Mouse (Mus musculus): ENCODE measurements at regions not wholly inside any gene's neighbourhood (a gene's known extent, or its start where the extent isn't known, plus 50 kb on each side); places are given as distances from the start of the nearest gene placed in this dataset.
"Not testable (repeated sequence)": the region's sequence is repeated elsewhere in the genome, so short reads cannot be mapped to it uniquely, and the experiment has no call there.

- CTCF ChIA-PET, result interaction anchor here (0.6 kb wide), 1 partner anchor 1926 kb away, joined by 8 read pairs; no protein-coding TSS in a partner anchor
These were observed 54.3 kb upstream of the Ddr1 start for GRCm38 (mm10) chr17:35758769-35759168.

- CTCF ChIA-PET, result no interaction called here
These were observed 55.3 kb upstream of the Ddr1 start for GRCm38 (mm10) chr17:35759740-35760139.

- CTCF ChIA-PET, result no interaction called here
These were observed 58.2 kb upstream of the Ddr1 start for GRCm38 (mm10) chr17:35762614-35763013.

- CTCF ChIA-PET, result no interaction called here
These were observed 58.4 kb upstream of the Ier3 start for GRCm38 (mm10) chr17:35763101-35763500.

- CTCF ChIA-PET, result interaction anchor here (0.6 to 0.7 kb wide), 2 partner anchors 58 to 140 kb away, joined by 6 to 7 read pairs; no protein-coding TSS in a partner anchor
These were observed 57.6 kb upstream of the Ier3 start for GRCm38 (mm10) chr17:35763866-35764265.

- CTCF ChIA-PET, result no interaction called here
These were observed 55.1 kb upstream of the Ier3 start for GRCm38 (mm10) chr17:35766406-35766805.

- CTCF ChIA-PET, result no interaction called here
These were observed 52.1 kb upstream of the Ier3 start for GRCm38 (mm10) chr17:35769175-35769960.

- CTCF ChIA-PET, result not testable (repeated sequence)
These were observed 51.6 kb upstream of the Ier3 start for GRCm38 (mm10) chr17:35769961-35770276.

GRCm38 (mm10) chr17:35770599-35770998 lies 50.9 kb upstream of the Ier3 start:
- CTCF ChIA-PET, result interaction anchor here (1.2 kb wide), 1 partner anchor 12 kb away, joined by 3 read pairs; no protein-coding TSS in a partner anchor

GRCm38 (mm10) chr17:35771656-35772405 lies 49.7 kb upstream of the Ier3 start:
- CTCF ChIA-PET, result no interaction called here
